Mouse (Mus musculus) cerebellum, adult 2 months (tissue): ENCODE measurements around the gene Tcf21. TPM values are rescaled to one million over a fixed set of nuclear protein-coding genes. Genes with fewer than 3 reads are reported as not detected.

Experiments used
- DNase-seq, 2 experiments: peaks; one replicate each; pipeline ENCODE4 v3.0.0; 2021
- H3K27ac ChIP-seq: fragments of 200-500 bp; 2 replicates; pipeline ENCODE4 v1.5.1; 2012; ENCODE audit warnings: low read length, control low read depth, inconsistent platforms; ENCODE audit not compliant: insufficient read depth
- H3K27me3 ChIP-seq: fragments of 200-500 bp; 2 replicates; pipeline ENCODE4 v1.6.1; 2012; ENCODE audit warnings: inconsistent platforms, mild to moderate bottlenecking, low read length, moderate library complexity; ENCODE audit not compliant: control insufficient read depth, insufficient read depth
- H3K4me1 ChIP-seq: fragments of 200-500 bp; 2 replicates; pipeline ENCODE4 v1.6.1; 2011; ENCODE audit warnings: low read length; ENCODE audit not compliant: control insufficient read depth, insufficient read depth
- H3K4me3 ChIP-seq: fragments of 200-500 bp; replicated peaks from 2 replicates; pipeline ENCODE3; 2011; ENCODE audit warnings: mild to moderate bottlenecking, low read depth, low read length, control low read depth; ENCODE audit not compliant: insufficient read depth
- CTCF ChIP-seq: fragments of 200-500 bp; IDR thresholded peaks from 2 replicates; pipeline ENCODE4 v1.5.1; 2011; ENCODE audit warnings: low read depth, mild to moderate bottlenecking, control low read depth, low read length, moderate library complexity, borderline replicate concordance; ENCODE audit not compliant: insufficient read depth
- POLR2A ChIP-seq: fragments of 200-500 bp; IDR thresholded peaks from 2 replicates; pipeline ENCODE4 v1.6.1; 2011; ENCODE audit warnings: low read length, control low read depth, borderline replicate concordance; ENCODE audit not compliant: insufficient read depth
- WGBS: fragments of 180-500 bp; shearing (Covaris S2); methylation state at CpG from one replicate; pipeline ENCODE4 v1.1.7; 2018; 5-methylcytosine and 5-hydroxymethylcytosine counted together
- polyA plus RNA-seq: library from polyadenylated mRNA; depleted of rRNA; stranded (reverse); fragments of >200 nt; gene quantifications from 2 replicates; pipeline ENCODE4 v1.2.3, GENCODE M21; 2012; rRNA removed

Gene Tcf21
- polyA plus RNA-seq, 1 experiment: 0.29 TPM

- Histone ChIP-seq H3K27me3 (no peaks in the 10 kb centered on the region), H3K27ac (no peak overlapping the region), H3K4me3 (no peak overlapping the region), H3K4me1 (no peaks in the 10 kb centered on the region)
- peak in 1 of 2 experiments; percentile 9 for DNase-seq
- TF ChIP-seq POLR2A (no peak), CTCF (peak; percentile 30; the same call in 1 of the 2 replicates)
- WGBS: 18% methylated on average over 5 of the region's 5 CpGs
Observed at GRCm38 (mm10) chr10:22777939-22778338, 42.0 kb downstream of the Tcf21 start.

- Histone ChIP-seq H3K4me1 (no peaks in the 10 kb centered on the region), H3K27ac (no peak overlapping the region), H3K27me3 (no peaks in the 10 kb centered on the region), H3K4me3 (no peak overlapping the region)
- peak; percentile 77 for TF ChIP-seq CTCF
- TF ChIP-seq POLR2A: no peak
- 4% methylated on average over 7 of the region's 7 CpGs for WGBS
- DNase-seq: peak; percentile 50 to 69
Observed at GRCm38 (mm10) chr10:22776007-22776698, 43.8 kb downstream of the Tcf21 start.

GRCm38 (mm10) chr10:22775456-22775855 is 44.5 kb downstream of the Tcf21 start:
- WGBS: 92% methylated on average over 2 of the region's 2 CpGs
- DNase-seq: no peak
- TF ChIP-seq POLR2A: no peak
- no peak for TF ChIP-seq CTCF
- Histone ChIP-seq H3K27ac (no peak overlapping the region), H3K4me1 (no peaks in the 10 kb centered on the region), H3K27me3 (no peaks in the 10 kb centered on the region), H3K4me3 (no peak overlapping the region)

- Histone ChIP-seq H3K4me1 (no peaks in the 10 kb centered on the region), H3K27me3 (no peaks in the 10 kb centered on the region), H3K4me3 (no peak overlapping the region), H3K27ac (no peak overlapping the region)
- DNase-seq: no peak
- 90% methylated on average over 3 of the region's 3 CpGs for WGBS
- no peak for TF ChIP-seq POLR2A
Observed at GRCm38 (mm10) chr10:22774626-22775025, 45.3 kb downstream of the Tcf21 start.

Other genes starting within 250 kb of the Tcf21 start
- gene Slc2a12, start 175.2 kb downstream of the Tcf21 start, polyA plus RNA-seq: 1.3 and 2.8 TPM in 2 replicates
- 57.6 and 64.2 TPM in 2 replicates for gene Tbpl1, start 88.2 kb downstream of the Tcf21 start, polyA plus RNA-seq